Mouse (Mus musculus) forebrain, embryonic 16.5 days (tissue): ENCODE results near the gene D17H6S53E. TPM values are rescaled to one million over a fixed set of nuclear protein-coding genes. Genes with fewer than 3 reads are reported as not detected.

ENCODE experiments used
- ATAC-seq: fragments of 200-750 bp; cut with Nextera tagmentation; 2 replicates; pipeline ENCODE4 v1.8.0; 2017; ENCODE audit warnings: mild to moderate bottlenecking, moderate library complexity
- H3K27ac ChIP-seq: fragments of 300-500 bp; sonication (generic); 2 replicates; pipeline ENCODE4 v1.5.1; 2014; ENCODE audit warnings: low read length, control low read depth
- H3K27me3 ChIP-seq: fragments of 300-500 bp; sonication (generic); replicated peaks from 2 replicates; pipeline ENCODE4 v1.6.1; 2014; ENCODE audit warnings: low read length; ENCODE audit not compliant: control insufficient read depth, insufficient read depth
- H3K36me3 ChIP-seq: fragments of 300-500 bp; sonication (generic); 2 replicates; pipeline ENCODE4 v1.6.1; 2014; ENCODE audit not compliant: control insufficient read depth, insufficient read depth
- H3K4me1 ChIP-seq: fragments of 300-500 bp; sonication (generic); replicated peaks from 2 replicates; pipeline ENCODE4 v1.6.1; 2014; ENCODE audit warnings: low read length; ENCODE audit not compliant: control insufficient read depth, insufficient read depth
- H3K4me2 ChIP-seq: fragments of 300-500 bp; sonication (generic); 2 replicates; pipeline ENCODE4 v1.6.1; 2014; ENCODE audit warnings: mild to moderate bottlenecking, low read length, control low read depth
- H3K4me3 ChIP-seq: fragments of 300-500 bp; sonication (generic); replicated peaks from 2 replicates; pipeline ENCODE4 v1.5.1; 2014; ENCODE audit warnings: mild to moderate bottlenecking, low read length, control low read depth
- H3K9ac ChIP-seq: fragments of 300-500 bp; sonication (generic); replicated peaks from 2 replicates; pipeline ENCODE4 v1.6.1; 2014; ENCODE audit warnings: low read depth, low read length, control low read depth
- H3K9me3 ChIP-seq: fragments of 300-500 bp; sonication (generic); 2 replicates; pipeline ENCODE4 v1.6.1; 2016; ENCODE audit warnings: low read length; ENCODE audit not compliant: control insufficient read depth
- WGBS: fragments of 180-500 bp; shearing (Covaris S2); extraction: QIAGEN DNeasy Blood & Tissue Kit; methylation state at CpG from one replicate; pipeline ENCODE4 v1.1.7; 2014; 5-methylcytosine and 5-hydroxymethylcytosine counted together
- polyA plus RNA-seq: library from polyadenylated mRNA; unstranded; fragments of >200 nt; fragmentation: Nextera tagmentation; extraction: Ambion mirVana; gene quantifications from 2 replicates; pipeline ENCODE4 v1.2.1, GENCODE M21; 2015

The D17H6S53E gene
- 6.1 and 8.6 TPM in 2 replicates for polyA plus RNA-seq

- Histone ChIP-seq H3K4me2 (peak within 1 kb of the TSS; percentile 75), H3K9ac (peak within 1 kb of the TSS; percentile 83), H3K36me3 (peaks cover 5% of the 10 kb centered on the region; the same call in 1 of the 2 replicates), H3K4me1 (peaks cover 30% of the 10 kb centered on the region), H3K9me3 (no peaks in the 10 kb centered on the region), H3K27ac (peak within 1 kb of the TSS; percentile 67), H3K4me3 (peak within 1 kb of the TSS; percentile 73), H3K27me3 (no peaks in the 10 kb centered on the region)
- peak; percentile 32 for ATAC-seq
- WGBS = under 1% methylated on average over 36 of the region's 36 CpGs
Observed at GRCm38 (mm10) chr17:35126206-35126611, at the start of gene D17H6S53E. TSS of gene D17H6S53E (plus strand) at chr17:35126373.

GRCm38 (mm10) chr17:35076507-35077176, 49.5 kb upstream of the D17H6S53E start, which contains the start of gene Ly6g6e:
TSS of gene Ly6g6e (plus strand) at chr17:35076902.
- WGBS = 22% methylated on average over 10 of the region's 10 CpGs
- ATAC-seq = peak; percentile 81
- H3K4me1 ChIP-seq = peaks cover 29% of the 10 kb centered on the region
- H3K4me3 ChIP-seq = peak within 1 kb of the TSS; percentile 24
- no peaks in the 10 kb centered on the region for H3K9me3 ChIP-seq
- peak within 1 kb of the TSS; percentile 53 for H3K9ac ChIP-seq
- H3K27me3 ChIP-seq = no peaks in the 10 kb centered on the region
- H3K4me2 ChIP-seq = peak within 1 kb of the TSS; percentile 48
- peak within 1 kb of the TSS; percentile 72 for H3K27ac ChIP-seq
- H3K36me3 ChIP-seq = no peaks in the 10 kb centered on the region

GRCm38 (mm10) chr17:35077285-35077684, 48.9 kb upstream of the D17H6S53E start:
- Histone ChIP-seq H3K9me3 (no peaks in the 10 kb centered on the region), H3K4me2 (peak overlapping the region; percentile 48), H3K9ac (peak overlapping the region; percentile 53; the same call in 1 of the 2 replicates), H3K4me1 (peaks cover 29% of the 10 kb centered on the region), H3K36me3 (no peaks in the 10 kb centered on the region), H3K4me3 (peak overlapping the region; percentile 24), H3K27ac (no peak overlapping the region), H3K27me3 (no peaks in the 10 kb centered on the region)
- WGBS = 41% methylated on average over 2 of the region's 2 CpGs
- peak; percentile 68 for ATAC-seq

- Histone ChIP-seq H3K27me3 (no peaks in the 10 kb centered on the region), H3K9ac (peak within 1 kb of the TSS; percentile 53), H3K27ac (peak within 1 kb of the TSS; percentile 72), H3K9me3 (no peaks in the 10 kb centered on the region), H3K4me2 (peak within 1 kb of the TSS; percentile 48), H3K4me1 (peaks cover 29% of the 10 kb centered on the region), H3K4me3 (peak within 1 kb of the TSS; percentile 24), H3K36me3 (no peaks in the 10 kb centered on the region)
- ATAC-seq = peak; percentile 19; the same call in 1 of the 2 replicates
- WGBS = 12% methylated on average over 14 of the region's 14 CpGs
Observed at GRCm38 (mm10) chr17:35077786-35078233, 48.4 kb upstream of the D17H6S53E start, which contains the start of gene Ly6g6d. TSS of gene Ly6g6d (minus strand) at chr17:35078065.

- no peaks in the 10 kb centered on the region for H3K9me3 ChIP-seq
- H3K27me3 ChIP-seq = no peaks in the 10 kb centered on the region
- 73% methylated on average over 9 of the region's 9 CpGs for WGBS
- ATAC-seq = no peak
- H3K27ac ChIP-seq = no peak overlapping the region
- no peak overlapping the region for H3K4me3 ChIP-seq
- H3K4me2 ChIP-seq = no peak overlapping the region
- no peak overlapping the region for H3K9ac ChIP-seq
- H3K36me3 ChIP-seq = no peaks in the 10 kb centered on the region
- peaks cover 24% of the 10 kb centered on the region for H3K4me1 ChIP-seq
Observed at GRCm38 (mm10) chr17:35079778-35080177, 46.4 kb upstream of the D17H6S53E start.

GRCm38 (mm10) chr17:35080248-35080647, 45.9 kb upstream of the D17H6S53E start:
- 57% methylated on average over 6 of the region's 6 CpGs for WGBS
- no peak overlapping the region for H3K9ac ChIP-seq
- H3K4me2 ChIP-seq = no peak overlapping the region
- no peak overlapping the region for H3K4me3 ChIP-seq
- no peaks in the 10 kb centered on the region for H3K36me3 ChIP-seq
- H3K27ac ChIP-seq = no peak overlapping the region
- no peaks in the 10 kb centered on the region for H3K9me3 ChIP-seq
- H3K4me1 ChIP-seq = peaks cover 24% of the 10 kb centered on the region
- ATAC-seq = no peak
- no peaks in the 10 kb centered on the region for H3K27me3 ChIP-seq

- WGBS = 80% methylated on average over 4 of the region's 4 CpGs
- no peak overlapping the region for H3K9ac ChIP-seq
- no peak overlapping the region for H3K4me3 ChIP-seq
Observed at GRCm38 (mm10) chr17:35080710-35081109, 45.5 kb upstream of the D17H6S53E start.

GRCm38 (mm10) chr17:35082841-35083576, 43.2 kb upstream of the D17H6S53E start:
- Histone ChIP-seq H3K4me1 (peaks cover 5% of the 10 kb centered on the region; the same call in 1 of the 2 replicates), H3K27ac (no peak overlapping the region), H3K4me2 (no peak overlapping the region), H3K27me3 (no peaks in the 10 kb centered on the region), H3K9me3 (no peaks in the 10 kb centered on the region), H3K4me3 (no peak overlapping the region), H3K9ac (no peak overlapping the region), H3K36me3 (no peaks in the 10 kb centered on the region)
- ATAC-seq = no peak
- 85% methylated on average over 16 of the region's 16 CpGs for WGBS

More at GRCm38 (mm10) chr17:35080710-35081109, 45.5 kb upstream of the D17H6S53E start:
- ATAC-seq = no peak
- Histone ChIP-seq H3K27ac (no peak overlapping the region), H3K9me3 (no peaks in the 10 kb centered on the region), H3K4me1 (peaks cover 24% of the 10 kb centered on the region), H3K27me3 (no peaks in the 10 kb centered on the region), H3K4me2 (no peak overlapping the region), H3K36me3 (no peaks in the 10 kb centered on the region)

- no peak overlapping the region for H3K4me2 ChIP-seq
- WGBS = 88% methylated on average over 3 of the region's 3 CpGs
- H3K4me1 ChIP-seq = peaks cover 3% of the 10 kb centered on the region; the same call in 1 of the 2 replicates
- H3K36me3 ChIP-seq = no peaks in the 10 kb centered on the region
- no peaks in the 10 kb centered on the region for H3K27me3 ChIP-seq
- H3K27ac ChIP-seq = no peak overlapping the region
- no peak for ATAC-seq
- H3K9me3 ChIP-seq = no peaks in the 10 kb centered on the region
- H3K4me3 ChIP-seq = no peak overlapping the region
- no peak overlapping the region for H3K9ac ChIP-seq
Observed at GRCm38 (mm10) chr17:35083929-35084497, 42.2 kb upstream of the D17H6S53E start.
